Mouse (Mus musculus) C2C12 (cell line): ENCODE data around the gene Rarb. TPM values are rescaled to one million over a fixed set of nuclear protein-coding genes. Genes with fewer than 3 reads are reported as not detected.

Experiments
- H3K27me3 ChIP-seq: one replicate; pipeline ENCODE4 v1.6.1; 2011; ENCODE audit not compliant: control insufficient read depth, insufficient read depth, insufficient read length
- H3K36me3 ChIP-seq: one replicate; pipeline ENCODE4 v1.6.1; 2011; ENCODE audit not compliant: control insufficient read depth, insufficient read depth
- H3K4me3 ChIP-seq: one replicate; pipeline ENCODE4 v1.5.1; 2011; ENCODE audit warnings: mild to moderate bottlenecking, control low read depth; ENCODE audit not compliant: poor library complexity, insufficient read depth, severe bottlenecking
- H3K79me2 ChIP-seq: one replicate; pipeline ENCODE4 v1.6.1; 2011; ENCODE audit not compliant: control insufficient read depth, insufficient read depth
- H3K79me3 ChIP-seq: one replicate; pipeline ENCODE4 v1.6.1; 2011; ENCODE audit warnings: low read depth, control low read depth
- H3ac ChIP-seq: one replicate; pipeline ENCODE3; 2011; ENCODE audit warnings: low read depth; ENCODE audit not compliant: control insufficient read depth, insufficient read length
- CEBPB ChIP-seq: IDR thresholded peaks from one replicate; pipeline ENCODE4 v1.6.1; 2011; ENCODE audit warnings: low read depth, mild to moderate bottlenecking, control low read depth, moderate library complexity
- CTCF ChIP-seq: IDR thresholded peaks from one replicate; pipeline ENCODE4 v1.5.1; 2011; ENCODE audit not compliant: control insufficient read depth, insufficient read depth, insufficient read length
- FOSL1 ChIP-seq: IDR thresholded peaks from one replicate; pipeline ENCODE4 v1.8.0; 2011; ENCODE audit warnings: mild to moderate bottlenecking, low read length; ENCODE audit not compliant: poor library complexity, insufficient read depth, severe bottlenecking
- MAX ChIP-seq: IDR thresholded peaks from one replicate; pipeline ENCODE4 v1.6.1; 2011; ENCODE audit warnings: mild to moderate bottlenecking, control low read depth
- MYOD1 ChIP-seq: IDR thresholded peaks from one replicate; pipeline ENCODE4 v1.6.1; 2011; ENCODE audit warnings: low read depth; ENCODE audit not compliant: control insufficient read depth, insufficient read length
- MYOG ChIP-seq: IDR thresholded peaks from one replicate; pipeline ENCODE4 v1.6.1; 2011; ENCODE audit not compliant: control insufficient read depth, insufficient read length; ENCODE audit errors: extremely low read depth
- USF1 ChIP-seq: IDR thresholded peaks from one replicate; pipeline ENCODE4 v1.6.1; 2011; ENCODE audit warnings: low read depth, mild to moderate bottlenecking, control low read depth, moderate library complexity
- polyA plus RNA-seq: library from polyadenylated mRNA; unstranded; fragments of >200 nt; fragmentation: generic; extraction: Trizol; gene quantifications from one replicate; pipeline ENCODE4 v1.2.1, GENCODE M21; 2012; ENCODE audit warnings: missing spikeins

Rarb gene
- polyA plus RNA-seq, 1 experiment = 0.06 TPM

DNA sequence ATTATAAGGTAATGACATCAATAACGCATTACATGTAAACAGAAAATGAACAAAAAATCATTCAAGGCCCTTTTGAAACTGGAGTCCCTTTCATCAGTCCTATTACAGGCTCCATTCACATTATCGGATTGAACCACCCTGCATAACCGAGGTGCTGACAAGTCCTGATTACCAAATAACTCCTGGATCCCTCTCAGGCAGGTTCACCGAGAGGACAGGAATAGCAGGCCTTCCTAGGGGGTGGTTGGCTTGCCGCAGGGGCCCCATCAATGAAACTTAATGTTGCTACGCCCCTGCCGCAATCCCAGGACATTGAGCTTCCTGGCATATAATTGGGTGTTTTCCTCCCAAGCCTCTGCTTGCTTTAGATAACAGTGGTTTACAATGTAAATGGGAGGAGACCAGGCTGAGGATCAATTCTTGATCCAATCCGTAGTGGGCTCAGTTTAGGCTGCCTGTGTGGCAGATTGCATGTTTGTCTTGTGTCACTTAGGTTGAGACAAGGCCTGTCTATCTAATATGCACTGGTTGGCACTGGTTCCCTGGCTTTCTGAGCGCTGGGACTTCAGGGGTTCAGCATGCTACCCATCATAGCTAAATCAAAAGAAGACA, 104.5 kb downstream of the Rarb start:
- Histone ChIP-seq H3K36me3 (no peaks in the 10 kb centered on the region), H3K79me3 (no peaks in the 10 kb centered on the region), H3ac (no peak overlapping the region), H3K79me2 (no peaks in the 10 kb centered on the region), H3K4me3 (no peak overlapping the region), H3K27me3 (no peaks in the 10 kb centered on the region)
- TF ChIP-seq FOSL1 (no peak), MAX (no peak)

- no peak for TF ChIP-seq MYOG
- TF ChIP-seq FOSL1 = no peak
- TF ChIP-seq MAX = no peak
- TF ChIP-seq CEBPB = no peak
- TF ChIP-seq CTCF = no peak
- no peak for TF ChIP-seq MYOD1
- TF ChIP-seq USF1 = no peak
- Histone ChIP-seq H3K27me3 (no peaks in the 10 kb centered on the region), H3ac (no peak overlapping the region), H3K36me3 (no peaks in the 10 kb centered on the region), H3K79me2 (no peaks in the 10 kb centered on the region), H3K4me3 (no peak overlapping the region), H3K79me3 (no peaks in the 10 kb centered on the region)
These were observed 105.2 kb downstream of the Rarb start for GRCm38 (mm10) chr14:16713773-16714172.

- no peak overlapping the region for H3ac ChIP-seq
- TF ChIP-seq CEBPB (no peak), MYOD1 (no peak), MYOG (no peak), CTCF (no peak), FOSL1 (no peak), USF1 (no peak), MAX (no peak)
- H3K79me2 ChIP-seq = no peaks in the 10 kb centered on the region
- no peaks in the 10 kb centered on the region for H3K27me3 ChIP-seq
- no peak overlapping the region for H3K4me3 ChIP-seq
- H3K36me3 ChIP-seq = no peaks in the 10 kb centered on the region
- no peaks in the 10 kb centered on the region for H3K79me3 ChIP-seq
These were observed 119.7 kb downstream of the Rarb start for GRCm38 (mm10) chr14:16699228-16699627.

GRCm38 (mm10) chr14:16695453-16696120, 123.4 kb downstream of the Rarb start:
- no peak overlapping the region for H3K4me3 ChIP-seq
- H3K79me3 ChIP-seq = no peaks in the 10 kb centered on the region
- no peaks in the 10 kb centered on the region for H3K36me3 ChIP-seq
- H3K79me2 ChIP-seq = no peaks in the 10 kb centered on the region
- no peaks in the 10 kb centered on the region for H3K27me3 ChIP-seq
- TF ChIP-seq USF1 (no peak), MYOG (no peak), MAX (no peak), FOSL1 (no peak), CEBPB (no peak), MYOD1 (no peak), CTCF (no peak)
- no peak overlapping the region for H3ac ChIP-seq

DNA sequence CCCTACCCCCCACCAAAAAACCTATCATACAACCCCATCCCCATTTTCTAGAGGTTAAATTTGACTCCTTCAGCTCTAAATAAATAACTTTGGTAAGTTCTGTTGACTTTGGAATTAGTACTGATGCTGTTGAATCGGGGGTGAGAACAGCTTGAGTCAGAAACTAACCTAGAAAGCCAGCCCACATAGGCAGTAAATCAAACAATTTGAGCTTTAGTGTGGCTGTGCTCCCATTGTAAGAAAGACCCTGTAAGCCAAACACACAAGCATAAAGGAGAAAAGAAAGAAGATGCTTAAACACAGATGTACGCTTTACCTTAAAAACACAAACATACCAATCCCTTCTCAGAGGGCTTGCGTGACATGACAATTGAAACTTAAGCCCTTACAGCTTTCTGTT, 140.6 kb downstream of the Rarb start:
- no peaks in the 10 kb centered on the region for H3K79me3 ChIP-seq
- no peak overlapping the region for H3ac ChIP-seq
- no peak overlapping the region for H3K4me3 ChIP-seq
- H3K36me3 ChIP-seq = no peaks in the 10 kb centered on the region
- TF ChIP-seq CTCF (no peak), USF1 (no peak), MAX (no peak), MYOG (no peak), CEBPB (no peak), FOSL1 (no peak), MYOD1 (no peak)
- H3K79me2 ChIP-seq = no peaks in the 10 kb centered on the region
- H3K27me3 ChIP-seq = no peaks in the 10 kb centered on the region

DNA sequence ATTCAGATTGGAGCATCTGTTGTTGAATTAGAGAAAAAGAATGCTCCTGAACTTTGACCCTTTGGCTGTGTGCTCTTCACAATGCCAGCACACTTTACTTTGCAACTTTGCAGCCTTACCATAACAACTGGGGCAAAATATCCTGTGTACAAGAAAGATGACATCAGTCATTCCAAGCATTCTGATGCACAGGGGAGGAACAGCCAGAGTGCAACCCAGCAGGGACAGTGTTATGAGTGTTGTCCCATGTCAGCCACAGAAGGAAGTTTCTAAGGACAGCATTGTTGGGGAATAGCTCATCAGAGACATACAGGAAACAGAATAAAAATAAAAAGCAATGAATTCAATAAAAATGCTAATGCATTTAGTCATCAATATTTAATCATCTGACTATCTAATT, 141.9 kb downstream of the Rarb start:
- TF ChIP-seq USF1 (no peak), MYOD1 (no peak), FOSL1 (no peak), CEBPB (no peak), MYOG (no peak), MAX (no peak), CTCF (no peak)

More for the DNA sequence above, 141.9 kb downstream of the Rarb start:
- no peak overlapping the region for H3K4me3 ChIP-seq
- no peaks in the 10 kb centered on the region for H3K79me2 ChIP-seq
- H3K27me3 ChIP-seq = no peaks in the 10 kb centered on the region
- H3ac ChIP-seq = no peak overlapping the region
- H3K36me3 ChIP-seq = no peaks in the 10 kb centered on the region
- H3K79me3 ChIP-seq = no peaks in the 10 kb centered on the region
